Mouse (Mus musculus) MEL (cell line): ENCODE data around the gene Prkaa1. TPM values are rescaled to one million over a fixed set of nuclear protein-coding genes. Genes with fewer than 3 reads are reported as not detected.

Experiments
- DNase-seq: peaks from one replicate; pipeline ENCODE4 v3.0.0; 2011; ENCODE audit warnings: low read depth, low spot score
- H3K27ac ChIP-seq: 2 replicates; pipeline ENCODE4 v1.5.1; 2012; ENCODE audit warnings: low read depth, mild to moderate bottlenecking, control low read depth, low read length, moderate library complexity; ENCODE audit not compliant: control insufficient read depth
- H3K27me3 ChIP-seq, 2 experiments: fragments of 150-350 bp in 1 of 2; sonication (generic) in 1 of 2; 2 replicates each; pipeline ENCODE4 v1.6.1; 2012; ENCODE audit warnings: low read length in 2 of 2, mild to moderate bottlenecking in 2 of 2, improper control_type of control experiment in 1 of 2, moderate library complexity in 1 of 2; ENCODE audit not compliant: insufficient read depth in 2 of 2, control insufficient read depth in 1 of 2
- H3K36me3 ChIP-seq, 2 experiments: 2 replicates each; pipeline ENCODE4 v1.6.1; 2012 to 2014; ENCODE audit warnings: low read length in 2 of 2, improper control_type of control experiment in 1 of 2, inconsistent platforms in 1 of 2, mild to moderate bottlenecking in 1 of 2; ENCODE audit not compliant: insufficient read depth in 2 of 2, control insufficient read depth in 1 of 2
- H3K4me1 ChIP-seq, 2 experiments: fragments of 150-350 bp in 1 of 2; sonication (generic) in 1 of 2; 2 replicates each; pipeline ENCODE4 v1.6.1; 2012; ENCODE audit warnings: low read length in 2 of 2, improper control_type of control experiment in 1 of 2, mild to moderate bottlenecking in 1 of 2; ENCODE audit not compliant: insufficient read depth in 2 of 2, control insufficient read depth in 1 of 2
- H3K4me3 ChIP-seq, 2 experiments: fragments of 150-350 bp in 1 of 2; sonication (generic) in 1 of 2; 2 replicates each; pipeline ENCODE4 v1.5.1; 2012; ENCODE audit warnings: low read depth in 2 of 2, low read length in 2 of 2, mild to moderate bottlenecking in 2 of 2, moderate library complexity in 2 of 2, control low read depth in 1 of 2, improper control_type of control experiment in 1 of 2; ENCODE audit not compliant: control insufficient read depth in 1 of 2, insufficient read depth in 1 of 2
- H3K79me2 ChIP-seq: 2 replicates; pipeline ENCODE4 v1.6.1; 2012; ENCODE audit warnings: mild to moderate bottlenecking, low read length, moderate library complexity; ENCODE audit not compliant: control insufficient read depth, poor library complexity, insufficient read depth
- H3K9ac ChIP-seq: 2 replicates; pipeline ENCODE4 v1.6.1; 2012; ENCODE audit warnings: low read depth, mild to moderate bottlenecking, control low read depth, low read length, moderate library complexity; ENCODE audit not compliant: control insufficient read depth, poor library complexity, severe bottlenecking
- H3K9me3 ChIP-seq: fragments of 150-350 bp; sonication (generic); replicated peaks from 2 replicates; pipeline ENCODE4 v1.6.1; 2012; ENCODE audit warnings: mild to moderate bottlenecking, low read length, improper control_type of control experiment, moderate library complexity; ENCODE audit not compliant: insufficient read depth
- CTCF ChIP-seq, 3 experiments: IDR thresholded peaks in 2 of 3; conservative IDR thresholded peaks in 1 of 3; 2 replicates each; pipeline ENCODE4 v1.5.1; 2011 to 2012; ENCODE audit warnings: low read length in 3 of 3, low read depth in 2 of 3, mild to moderate bottlenecking in 2 of 3, improper control_type of control experiment in 1 of 3, inconsistent platforms in 1 of 3, mixed read lengths in 1 of 3, moderate library complexity in 1 of 3; ENCODE audit not compliant: control insufficient read depth in 1 of 3, insufficient read depth in 1 of 3, poor library complexity in 1 of 3, severe bottlenecking in 1 of 3
- E2F4 ChIP-seq: IDR thresholded peaks from 2 replicates; pipeline ENCODE4 v1.6.1; 2011; ENCODE audit warnings: low read depth, low read length, improper control_type of control experiment, borderline replicate concordance
- EP300 ChIP-seq, 2 experiments: IDR thresholded peaks; 2 replicates each; pipeline ENCODE4 v1.6.1; 2011; ENCODE audit warnings: improper control_type of control experiment in 2 of 2, low read length in 2 of 2, low read depth in 1 of 2, mild to moderate bottlenecking in 1 of 2
- ETS1 ChIP-seq: IDR thresholded peaks from 2 replicates; pipeline ENCODE4 v1.6.1; 2012; ENCODE audit warnings: low read depth, mild to moderate bottlenecking, inconsistent platforms, low read length, improper control_type of control experiment, moderate library complexity
- GABPA ChIP-seq: IDR thresholded peaks from 2 replicates; pipeline ENCODE4 v1.6.1; 2012; ENCODE audit warnings: low read depth, mild to moderate bottlenecking, inconsistent platforms, low read length, improper control_type of control experiment, moderate library complexity
- GATA1 ChIP-seq: IDR thresholded peaks from 2 replicates; pipeline ENCODE4 v1.6.1; 2011; ENCODE audit warnings: low read depth, low read length, improper control_type of control experiment
- JUND ChIP-seq: IDR thresholded peaks from 2 replicates; pipeline ENCODE4 v1.6.1; 2011; ENCODE audit warnings: low read depth, mild to moderate bottlenecking, improper control_type of control experiment, low read length
- KAT2A ChIP-seq: conservative IDR thresholded peaks from 2 replicates; pipeline ENCODE4 v1.6.1; 2012; ENCODE audit warnings: low read depth, low read length, improper control_type of control experiment, inconsistent platforms
- MAFK ChIP-seq: IDR thresholded peaks from 2 replicates; pipeline ENCODE4 v1.6.1; 2011; ENCODE audit warnings: low read depth, mild to moderate bottlenecking, low read length, improper control_type of control experiment, borderline replicate concordance
- MAX ChIP-seq: IDR thresholded peaks from 2 replicates; pipeline ENCODE4 v1.6.1; 2011; ENCODE audit warnings: low read length, improper control_type of control experiment
- MAZ ChIP-seq: IDR thresholded peaks from 2 replicates; pipeline ENCODE4 v1.6.1; 2012; ENCODE audit warnings: low read depth, mild to moderate bottlenecking, inconsistent platforms, low read length, improper control_type of control experiment
- MEF2A ChIP-seq: IDR thresholded peaks from 2 replicates; pipeline ENCODE4 v1.6.1; 2014; ENCODE audit warnings: low read depth, mild to moderate bottlenecking, inconsistent platforms, low read length, improper control_type of control experiment; ENCODE audit not compliant: poor library complexity, insufficient replicate concordance, severe bottlenecking; ENCODE audit errors: extremely low read depth
- MXI1 ChIP-seq: IDR thresholded peaks from 2 replicates; pipeline ENCODE4 v1.6.1; 2011; ENCODE audit warnings: mild to moderate bottlenecking, low read depth, low read length, improper control_type of control experiment
- MYC ChIP-seq: IDR thresholded peaks from 2 replicates; pipeline ENCODE4 v1.6.1; 2011; ENCODE audit warnings: low read depth, mild to moderate bottlenecking, low read length, improper control_type of control experiment, moderate library complexity
- POLR2A ChIP-seq, 2 experiments: IDR thresholded peaks; 2 replicates each; pipeline ENCODE4 v1.6.1; 2011 to 2012; ENCODE audit warnings: low read length in 2 of 2, mild to moderate bottlenecking in 2 of 2, control low read depth in 1 of 2, improper control_type of control experiment in 1 of 2, low read depth in 1 of 2, moderate library complexity in 1 of 2; ENCODE audit not compliant: control insufficient read depth in 1 of 2, insufficient read depth in 1 of 2, poor library complexity in 1 of 2
- POLR2AphosphoS2 ChIP-seq: IDR thresholded peaks from 2 replicates; pipeline ENCODE4 v1.6.1; 2011; ENCODE audit warnings: low read length, improper control_type of control experiment
- POLR2AphosphoS5 ChIP-seq: IDR thresholded peaks from 2 replicates; pipeline ENCODE4 v1.6.1; 2012; ENCODE audit warnings: low read depth, borderline replicate concordance, mild to moderate bottlenecking, inconsistent platforms, low read length, moderate library complexity, mixed read lengths
- RAD21 ChIP-seq: IDR thresholded peaks from 2 replicates; pipeline ENCODE4 v1.6.1; 2011; ENCODE audit warnings: mild to moderate bottlenecking, low read depth, low read length, improper control_type of control experiment
- RCOR1 ChIP-seq: IDR thresholded peaks from 2 replicates; pipeline ENCODE4 v1.6.1; 2012; ENCODE audit warnings: low read depth, mild to moderate bottlenecking, inconsistent platforms, low read length, improper control_type of control experiment
- SIN3A ChIP-seq: IDR thresholded peaks from 2 replicates; pipeline ENCODE4 v1.6.1; 2012; ENCODE audit warnings: low read length, improper control_type of control experiment, inconsistent platforms
- SMC3 ChIP-seq: IDR thresholded peaks from 2 replicates; pipeline ENCODE4 v1.6.1; 2011; ENCODE audit warnings: low read depth, low read length, improper control_type of control experiment
- TAL1 ChIP-seq: IDR thresholded peaks from 2 replicates; pipeline ENCODE4 v1.6.1; 2012; ENCODE audit warnings: mild to moderate bottlenecking, inconsistent platforms, low read length, moderate library complexity, mixed read lengths
- UBTF ChIP-seq: IDR thresholded peaks from 2 replicates; pipeline ENCODE4 v1.6.1; 2012; ENCODE audit warnings: low read depth, mild to moderate bottlenecking, inconsistent platforms, low read length, improper control_type of control experiment, moderate library complexity, borderline replicate concordance; ENCODE audit not compliant: insufficient read depth
- polyA plus RNA-seq, 2 experiments: library from polyadenylated mRNA; stranded (reverse) in 1 of 2; unstranded in 1 of 2; fragments of >175 nt in 1 of 2; fragments of >200 nt in 1 of 2; gene quantifications; 2 replicates each; pipeline versions ENCODE4 v1.2.1 to v1.2.4; 2012; ENCODE audit warnings: low replicate concordance in 2 of 2, low read depth in 1 of 2; ENCODE audit not compliant: insufficient read length in 2 of 2, insufficient read depth in 1 of 2, missing spikeins in 1 of 2
- total RNA-seq: library from RNA; depleted of rRNA; stranded (reverse); fragments of 300-350 nt; gene quantifications from 2 replicates; pipeline ENCODE4 v1.2.3, GENCODE M21; 2012

Prkaa1 gene
- total and polyA plus RNA-seq, 3 experiments = 18.3 to 23.0 TPM; not detected in 1

DNA sequence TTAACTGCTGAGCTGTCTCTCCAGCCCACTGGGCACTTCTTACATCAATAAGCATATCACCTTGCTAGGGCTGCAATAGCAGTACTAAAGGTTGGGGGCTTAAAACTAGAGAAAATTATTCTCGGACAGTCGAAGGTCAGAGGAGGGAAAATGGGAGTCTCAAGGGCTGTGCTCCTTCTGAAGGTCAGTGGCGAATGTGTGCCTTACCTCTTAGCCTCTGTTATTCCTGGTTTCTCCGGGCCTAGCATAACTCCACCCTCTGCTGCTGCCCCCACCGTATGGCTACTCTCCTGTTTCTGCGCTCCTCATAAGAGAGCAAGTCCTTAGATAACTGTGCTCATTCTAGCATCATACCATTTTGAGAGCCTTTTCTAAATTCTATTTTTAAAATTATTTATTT, 8.5 kb downstream of the Prkaa1 start:
- H3K9me3 ChIP-seq = no peaks in the 10 kb centered on the region
- peaks cover 73% of the 10 kb centered on the region for H3K79me2 ChIP-seq
- no peak overlapping the region for H3K4me3 ChIP-seq
- H3K27me3 ChIP-seq = no peaks in the 10 kb centered on the region
- H3K36me3 ChIP-seq = peaks cover 2% of the 10 kb centered on the region in 2 experiments; a peak in 3 of 4 replicates
- H3K9ac ChIP-seq = no peak overlapping the region
- H3K4me1 ChIP-seq = no peaks in the 10 kb centered on the region
- DNase-seq = no peak
- H3K27ac ChIP-seq = no peak overlapping the region
- TF ChIP-seq MAX (no peak), SMC3 (no peak), MEF2A (no peak), E2F4 (no peak), POLR2AphosphoS5 (no peak), SIN3A (no peak), EP300 (IDR thresholded peaks at IDR 0.05; ENCODE audit: low read depth in 1 of 2, low read length in 2 of 2) (no peak), POLR2A (IDR thresholded peaks at IDR 0.05; ENCODE audit: control insufficient read depth in 1 of 2, insufficient read depth in 1 of 2, low read depth in 1 of 2, low read length in 2 of 2, poor library complexity in 1 of 2) (no peak), POLR2AphosphoS2 (no peak), MAZ (no peak), GABPA (no peak), MYC (no peak)

DNA sequence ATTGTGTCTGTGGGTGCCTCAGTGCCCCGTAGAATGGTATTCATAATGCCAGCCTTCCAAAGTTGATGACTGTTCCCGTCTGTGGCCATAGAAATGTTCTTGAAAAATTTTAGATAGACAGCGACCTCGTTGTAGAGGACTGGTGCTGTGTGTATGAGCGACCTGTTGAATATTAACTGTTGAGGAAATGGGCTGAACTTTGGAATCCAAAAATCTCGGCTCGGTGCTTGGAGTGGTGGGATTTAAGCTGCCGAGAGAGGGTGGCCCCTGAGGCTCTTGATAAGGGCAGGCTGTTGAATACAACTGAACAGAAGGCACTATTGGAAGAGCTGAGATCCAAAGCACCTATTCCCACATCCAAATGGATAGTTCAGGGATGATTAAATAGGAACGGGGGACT, 11.0 kb downstream of the Prkaa1 start:
- H3K79me2 ChIP-seq = peaks cover 70% of the 10 kb centered on the region
- no peaks in the 10 kb centered on the region for H3K9me3 ChIP-seq
- H3K9ac ChIP-seq = no peak overlapping the region
- TF ChIP-seq MAZ (no peak), KAT2A (no peak), MXI1 (no peak), MEF2A (no peak), E2F4 (no peak), GABPA (no peak), GATA1 (no peak), MAFK (no peak), POLR2AphosphoS5 (no peak), MYC (no peak), JUND (no peak), TAL1 (no peak), UBTF (no peak), EP300 (IDR thresholded peaks at IDR 0.05; ENCODE audit: low read depth in 1 of 2, low read length in 2 of 2) (no peak), CTCF (IDR thresholded peaks at IDR 0.05 in 2 of 3, conservative IDR thresholded peaks at IDR 0.05 in 1 of 3; ENCODE audit: control insufficient read depth in 1 of 3, insufficient read depth in 1 of 3, low read depth in 2 of 3, low read length in 3 of 3, poor library complexity in 1 of 3, severe bottlenecking in 1 of 3) (no peak), RCOR1 (no peak), ETS1 (no peak), SIN3A (no peak), RAD21 (no peak)
- DNase-seq = no peak
- H3K36me3 ChIP-seq = peaks cover 2% of the 10 kb centered on the region in 2 experiments; a peak in 3 of 4 replicates
- H3K4me3 ChIP-seq = no peak overlapping the region
- H3K27ac ChIP-seq = no peak overlapping the region
- no peaks in the 10 kb centered on the region for H3K4me1 ChIP-seq
- no peaks in the 10 kb centered on the region for H3K27me3 ChIP-seq
